Mouse (Mus musculus) WW6 (cell line): Measurements from ENCODE around the gene Mtmr10.

Experiments
- DNase-seq: peaks from one replicate; pipeline ENCODE4 v3.0.0-alpha.2; 2013; ENCODE audit warnings: low read depth, low spot score

Gene Mtmr10

DNA sequence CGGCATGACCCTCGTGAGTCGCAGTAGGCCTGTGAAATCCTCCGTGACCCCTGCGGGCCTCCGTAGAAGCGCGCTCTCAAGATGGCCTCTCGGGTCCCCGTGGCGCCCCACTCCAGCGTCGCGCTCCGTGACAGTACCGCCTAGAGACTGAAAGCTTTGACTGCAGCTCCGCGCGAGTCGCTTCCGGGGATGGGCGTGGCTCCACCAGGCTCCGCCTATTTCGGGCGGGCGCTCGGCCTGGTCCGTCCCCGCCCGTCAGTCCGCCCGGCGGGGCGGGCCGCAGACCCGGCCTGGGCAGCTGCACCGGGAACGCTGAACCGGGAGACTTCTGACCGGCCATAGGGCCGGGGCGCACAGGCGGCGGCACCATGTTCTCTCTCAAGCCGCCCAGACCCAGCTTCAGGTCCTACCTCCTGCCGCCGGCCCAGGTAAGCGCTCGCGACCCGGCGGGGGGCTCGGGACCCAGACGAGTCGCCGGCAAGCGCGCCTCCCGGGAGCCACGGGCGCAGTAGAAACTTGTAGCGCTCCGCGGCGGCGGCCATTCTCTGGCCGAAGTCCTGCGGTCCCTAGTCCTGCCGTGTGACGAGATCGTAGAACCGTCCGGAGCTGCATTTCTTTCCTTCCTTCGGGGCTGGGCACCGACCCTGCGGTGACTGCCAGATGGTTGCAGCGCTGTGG lies at the start of gene Mtmr10:
Gene Mtmr10, plus strand, starts transcription at position 240 of the 678 bp plus-strand sequence.
- peak; percentile 87 for DNase-seq

DNA sequence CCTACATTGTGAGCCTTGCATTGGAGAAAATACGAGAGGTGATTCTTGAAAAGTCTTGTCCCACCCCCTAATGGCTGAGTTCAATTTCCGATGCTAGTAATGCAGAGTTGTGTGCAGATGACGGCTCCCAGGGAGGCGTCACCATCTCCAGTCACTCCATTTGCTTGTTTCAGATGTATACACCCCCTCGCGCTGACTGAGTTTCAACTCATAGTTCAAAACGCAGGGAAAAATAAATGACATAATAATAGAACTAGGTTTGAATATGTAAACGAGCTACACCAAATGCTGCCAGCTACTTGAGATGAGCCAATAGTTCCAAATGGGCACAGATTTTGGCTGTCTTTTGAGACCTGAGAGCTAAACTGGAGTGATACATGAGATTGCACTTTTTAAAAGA lies 49.7 kb upstream of the Mtmr10 start:
- DNase-seq: no peak

DNA sequence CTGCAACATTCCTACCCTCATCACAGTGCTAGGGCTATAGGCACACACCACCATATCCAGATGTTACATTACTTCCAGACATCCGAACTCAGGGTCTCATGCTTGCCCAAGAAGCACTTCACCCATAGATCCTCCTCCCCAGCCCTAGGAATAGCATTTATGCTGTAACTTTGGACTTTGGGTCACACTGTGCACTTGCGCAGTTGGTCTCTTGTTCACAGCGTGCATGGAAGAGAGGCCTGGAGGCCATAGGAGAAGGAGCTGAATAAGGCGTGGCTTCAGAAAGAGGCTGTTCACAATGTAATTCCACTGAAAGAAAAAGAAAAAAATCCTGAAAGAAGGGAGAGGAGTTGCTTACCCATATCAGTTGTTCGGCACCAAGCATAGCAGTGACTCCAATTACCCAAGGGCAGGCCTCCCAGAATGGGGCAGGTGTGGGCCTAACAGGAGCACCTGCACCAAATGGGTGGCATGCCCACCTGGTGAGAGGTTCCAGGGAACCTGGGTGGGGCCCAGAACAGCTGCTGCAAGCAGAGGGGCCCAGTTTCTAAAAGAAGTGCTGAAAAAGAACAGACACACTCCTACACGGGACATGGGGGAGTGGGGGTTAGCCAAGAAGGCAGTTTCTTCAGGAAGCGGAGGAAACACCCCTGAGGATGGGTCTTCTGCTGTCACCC lies 48.9 kb upstream of the Mtmr10 start:
- no peak for DNase-seq

DNA sequence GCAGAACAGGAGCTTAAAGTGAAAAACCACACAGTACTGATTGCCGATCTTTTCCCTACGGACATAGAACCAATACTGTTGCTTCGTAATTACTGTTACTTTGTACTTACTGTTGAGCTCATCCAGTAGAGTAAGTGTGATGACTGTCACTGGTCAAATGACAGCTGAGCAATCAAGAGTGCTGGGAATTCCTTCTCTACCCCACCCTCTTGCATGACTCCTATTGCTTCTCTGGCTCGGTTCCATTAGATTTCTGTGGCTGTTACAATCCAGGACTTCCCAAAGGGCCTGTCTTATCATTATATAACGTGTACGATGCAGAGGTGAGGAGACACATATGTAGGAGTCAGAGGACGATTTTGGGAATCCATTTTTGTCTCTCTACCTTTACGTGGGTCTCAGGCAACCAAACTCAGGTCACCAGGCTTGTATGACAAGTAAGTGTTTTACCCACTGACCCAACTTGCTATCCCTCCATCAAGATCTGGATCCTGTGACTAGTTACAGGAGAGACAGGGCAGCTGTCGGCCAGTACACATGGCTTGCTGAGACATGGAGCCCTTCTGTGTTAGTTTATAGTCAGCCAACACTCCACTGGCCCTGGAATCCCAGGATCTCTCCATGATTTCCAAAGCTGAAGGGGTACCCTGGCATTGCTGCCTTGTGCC lies 48.2 kb upstream of the Mtmr10 start:
- no peak for DNase-seq

GRCm38 (mm10) chr7:64239806-64240315 lies 47.6 kb upstream of the Mtmr10 start:
- no peak for DNase-seq

DNA sequence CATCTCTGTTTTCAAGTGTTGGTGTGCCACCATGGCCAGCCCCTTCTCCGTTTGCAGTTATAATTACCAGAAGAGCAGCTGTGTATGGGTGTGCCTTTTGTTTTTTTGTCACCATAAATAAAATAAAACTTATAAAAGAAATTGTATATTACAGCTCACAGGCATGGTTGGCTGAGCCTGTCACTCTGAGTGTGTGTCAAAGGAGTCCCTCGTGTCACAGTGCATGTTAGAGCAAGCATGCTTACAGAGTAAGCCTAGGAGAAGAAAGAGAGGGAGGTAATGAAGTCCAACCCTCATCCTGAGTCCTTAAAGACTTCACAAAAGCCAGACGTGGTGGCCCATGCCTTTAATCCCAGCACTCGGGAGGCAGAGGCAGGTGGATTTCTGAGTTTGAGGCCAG lies 45.0 kb upstream of the Mtmr10 start:
- no peak for DNase-seq

GRCm38 (mm10) chr7:64244371-64244770 lies 43.1 kb upstream of the Mtmr10 start:
- DNase-seq: no peak

GRCm38 (mm10) chr7:64246713-64247112 lies 40.7 kb upstream of the Mtmr10 start:
- DNase-seq: no peak

- no peak for DNase-seq
These were observed 39.1 kb upstream of the Mtmr10 start for GRCm38 (mm10) chr7:64248352-64248751.

DNA sequence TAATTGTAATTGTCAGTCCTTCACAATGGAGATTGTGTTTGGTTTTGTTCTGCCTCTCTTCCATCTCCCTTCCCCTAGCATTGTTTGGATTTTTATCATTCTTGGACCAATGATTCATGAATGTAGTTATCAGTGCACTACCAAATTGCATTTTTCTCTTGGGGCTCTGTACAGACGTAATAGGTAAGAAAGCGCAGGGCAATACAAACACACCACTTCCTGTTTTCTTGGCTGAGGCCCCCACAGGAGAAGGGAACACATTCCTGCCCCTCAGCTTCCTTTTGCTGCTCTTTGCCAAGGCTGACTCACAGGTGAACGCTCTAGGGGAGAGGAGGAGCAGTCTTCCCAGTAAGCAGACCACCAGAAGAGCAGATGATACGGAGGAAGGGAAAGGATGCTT lies 37.7 kb upstream of the Mtmr10 start:
- DNase-seq: no peak

DNA sequence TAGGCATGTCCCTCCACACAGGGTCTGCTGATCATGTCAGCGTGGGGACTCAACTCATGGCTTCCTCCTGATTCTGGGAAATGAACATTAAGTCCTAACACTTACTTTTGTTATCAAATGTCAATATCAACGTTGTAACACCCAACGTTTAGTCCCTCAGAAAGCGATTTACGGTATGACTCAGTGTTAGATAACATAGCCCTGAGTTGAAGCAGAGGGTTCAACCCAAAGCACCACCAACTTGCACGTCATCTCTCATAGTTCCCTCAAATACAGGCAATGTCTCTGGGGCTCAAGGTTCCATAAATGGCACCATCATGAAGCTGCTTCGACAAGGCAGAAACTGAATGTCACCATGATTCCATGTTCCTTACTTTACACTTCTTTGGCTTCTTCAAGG lies 37.0 kb upstream of the Mtmr10 start:
- DNase-seq: no peak

DNA sequence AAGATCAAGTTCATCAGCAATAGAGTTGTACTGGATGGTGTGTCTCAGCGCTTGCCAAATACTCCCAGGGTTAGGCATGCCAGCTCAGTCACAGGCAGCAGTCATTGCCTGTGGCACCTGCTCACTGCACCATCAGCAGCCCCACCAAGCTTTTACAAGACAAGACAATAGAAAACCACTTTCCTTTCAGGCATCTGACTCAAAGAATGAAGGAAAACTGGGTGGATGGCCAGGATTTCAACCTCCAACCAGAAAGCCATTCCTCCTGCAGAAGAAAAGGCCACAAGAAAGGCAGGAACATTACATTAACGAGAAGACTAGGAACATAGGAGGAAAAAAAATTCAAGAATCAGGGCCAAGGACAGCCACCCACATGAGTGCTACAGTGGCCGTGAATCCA lies 33.7 kb upstream of the Mtmr10 start:
- no peak for DNase-seq

- DNase-seq: no peak
These were observed 21.8 kb upstream of the Mtmr10 start for GRCm38 (mm10) chr7:64265502-64266279.

DNA sequence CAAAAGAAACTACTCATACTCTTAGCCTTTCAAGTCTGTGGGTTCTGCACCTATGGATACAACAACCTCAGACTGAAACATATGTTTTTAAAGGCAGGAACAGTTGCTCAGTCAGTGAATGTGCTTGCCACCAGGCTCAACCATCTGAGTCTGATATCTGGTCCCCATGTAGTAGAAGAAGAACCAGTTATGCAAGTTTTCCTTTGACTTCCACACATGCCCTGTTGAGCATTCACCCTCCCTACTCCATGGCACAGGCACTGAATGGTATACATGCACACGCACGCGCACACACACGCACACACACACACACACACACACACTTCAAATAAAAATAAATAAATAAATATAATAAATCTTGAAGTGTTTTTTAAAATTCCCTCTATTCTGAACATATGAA lies 20.9 kb upstream of the Mtmr10 start:
- no peak for DNase-seq

- no peak for DNase-seq
These were observed 15.5 kb upstream of the Mtmr10 start for GRCm38 (mm10) chr7:64271926-64272325.

DNA sequence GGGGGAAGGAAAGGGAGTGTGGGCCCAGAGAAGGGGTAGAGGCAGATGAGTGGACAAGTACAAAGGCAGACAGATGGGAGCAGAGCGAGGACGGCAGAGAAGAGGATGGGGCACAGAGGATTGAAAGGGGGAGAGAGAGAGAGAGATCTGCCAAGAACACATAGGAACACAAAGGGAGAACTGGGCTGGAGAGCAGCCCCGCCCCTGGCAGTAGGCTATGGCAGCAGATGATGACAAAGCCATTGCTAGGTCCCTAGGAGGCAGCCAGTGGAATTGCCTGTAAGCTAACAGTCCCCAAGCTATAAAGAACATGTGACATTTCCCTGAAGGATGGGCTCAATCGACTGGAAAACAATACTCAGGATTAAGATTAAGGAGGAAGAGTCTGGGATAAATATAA lies 11.9 kb upstream of the Mtmr10 start:
- no peak for DNase-seq

- no peak for DNase-seq
These were observed 10.5 kb upstream of the Mtmr10 start for GRCm38 (mm10) chr7:64276921-64277320.

DNA sequence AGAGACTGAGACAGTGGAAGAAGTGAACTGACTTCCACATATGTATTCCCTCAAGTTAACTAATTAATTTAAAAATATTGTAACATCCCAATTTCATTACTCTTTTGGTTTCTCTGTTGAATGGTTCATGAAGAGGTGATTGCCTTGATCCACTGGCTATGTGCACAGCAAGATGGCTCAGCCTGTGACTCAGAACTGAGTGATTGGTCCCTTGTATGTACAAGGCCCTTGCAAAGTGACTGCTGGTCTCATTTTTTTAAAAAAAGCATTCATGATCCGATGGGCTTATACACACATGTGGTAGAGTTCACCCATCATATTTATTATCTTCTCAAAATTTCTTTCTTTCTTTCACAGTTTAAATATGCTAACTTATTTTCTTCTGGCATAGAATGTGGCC lies 8.9 kb upstream of the Mtmr10 start:
- no peak for DNase-seq

GRCm38 (mm10) chr7:64279548-64279947 lies 7.9 kb upstream of the Mtmr10 start:
- DNase-seq: no peak

DNA sequence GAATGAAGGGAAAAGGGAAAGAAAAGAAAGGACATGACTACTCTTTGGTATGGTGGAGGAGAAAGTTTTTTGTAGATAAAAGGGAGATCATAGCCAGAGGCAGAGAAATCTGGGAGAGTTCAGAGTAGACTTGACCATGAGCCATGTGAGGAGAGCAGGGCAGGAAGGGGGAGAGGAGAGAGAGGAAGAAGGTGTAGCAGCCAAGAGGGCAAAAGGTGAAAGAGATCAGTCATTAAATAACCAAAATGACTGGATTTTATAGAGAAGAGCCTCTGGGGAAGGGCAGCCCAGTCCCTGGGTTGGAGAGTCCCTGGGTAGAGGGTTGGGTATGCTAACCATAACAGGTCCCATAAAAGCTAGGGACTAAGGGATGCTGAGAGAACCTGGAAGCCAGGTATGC lies 887 bp upstream of the Mtmr10 start:
- no peak for DNase-seq

GRCm38 (mm10) chr7:64289416-64289815 lies 2.0 kb downstream of the Mtmr10 start:
- DNase-seq: no peak

DNA sequence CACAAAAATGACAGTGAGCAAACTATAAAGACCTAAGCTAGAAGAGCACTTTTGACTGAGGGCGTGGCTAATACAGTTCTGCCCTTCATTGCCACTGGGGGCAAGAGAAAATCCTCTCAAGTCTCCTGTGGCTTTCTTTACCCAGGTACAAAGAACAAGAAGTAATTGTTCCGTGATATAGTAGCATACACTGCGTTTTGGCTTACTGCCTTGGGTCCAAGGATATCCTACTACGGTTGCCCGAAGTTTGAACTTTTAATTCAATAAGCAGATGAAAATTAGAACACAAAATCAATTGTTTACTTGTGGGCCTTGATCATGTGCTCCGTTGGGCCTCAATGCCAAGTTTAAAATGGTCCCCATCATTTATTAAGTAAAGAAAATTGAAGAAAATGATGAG lies 3.0 kb downstream of the Mtmr10 start:
- no peak for DNase-seq
